Mouse (Mus musculus): ENCODE results near the gene Ms4a6b.
"Not testable (repeated sequence)": the region's sequence is repeated elsewhere in the genome, so short reads cannot be mapped to it uniquely, and the experiment has no call there.

Gene Ms4a6b

GRCm38 (mm10) chr19:11520146-11520545 lies 3.8 kb downstream of the Ms4a6b start:
- no peak for ATAC-seq (ENCODE audit: insufficient number of reproducible peaks, low FRiP score, low TSS enrichment)

- ATAC-seq (ENCODE audit: insufficient number of reproducible peaks, low FRiP score, low TSS enrichment), result no peak
Measured at GRCm38 (mm10) chr19:11533421-11533820, 17.1 kb downstream of the Ms4a6b start.

GRCm38 (mm10) chr19:11533888-11534445 lies 17.7 kb downstream of the Ms4a6b start:
- ATAC-seq (ENCODE audit: insufficient number of reproducible peaks, low FRiP score, low TSS enrichment), result no peak

- ATAC-seq (ENCODE audit: insufficient number of reproducible peaks, low FRiP score, low TSS enrichment), result no peak
Measured at GRCm38 (mm10) chr19:11536593-11536992, 20.3 kb downstream of the Ms4a6b start, which contains the start of gene Ms4a4d. Gene Ms4a4d (plus strand): TSS chr19:11536801.

DNA sequence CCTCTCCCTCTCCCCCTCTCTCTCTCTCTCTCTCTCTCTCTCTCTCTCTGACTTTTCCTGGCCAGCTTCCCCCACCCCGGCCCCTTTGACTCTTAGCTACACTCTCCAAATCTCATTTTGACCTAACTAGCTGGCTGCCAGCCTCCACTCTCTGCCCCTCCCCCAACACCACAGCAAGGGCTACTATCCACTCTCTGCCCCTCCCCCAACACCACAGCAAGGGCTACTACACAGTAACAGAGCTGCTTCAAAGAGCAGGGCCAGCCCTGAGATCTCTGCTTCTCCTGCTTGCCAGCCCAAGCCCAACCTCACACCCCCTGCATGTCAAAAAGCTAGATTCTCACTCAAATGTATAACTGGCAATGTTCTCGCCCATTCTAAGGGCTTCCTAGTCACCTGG lies 21.0 kb downstream of the Ms4a6b start:
- no peak for ATAC-seq (ENCODE audit: insufficient number of reproducible peaks, low FRiP score, low TSS enrichment)

GRCm38 (mm10) chr19:11540166-11540821 lies 24.0 kb downstream of the Ms4a6b start:
- not testable (repeated sequence) for ATAC-seq (ENCODE audit: insufficient number of reproducible peaks, low FRiP score, low TSS enrichment)

- not testable (repeated sequence) for ATAC-seq (ENCODE audit: insufficient number of reproducible peaks, low FRiP score, low TSS enrichment)
Measured at GRCm38 (mm10) chr19:11544383-11544782, 28.1 kb downstream of the Ms4a6b start.

DNA sequence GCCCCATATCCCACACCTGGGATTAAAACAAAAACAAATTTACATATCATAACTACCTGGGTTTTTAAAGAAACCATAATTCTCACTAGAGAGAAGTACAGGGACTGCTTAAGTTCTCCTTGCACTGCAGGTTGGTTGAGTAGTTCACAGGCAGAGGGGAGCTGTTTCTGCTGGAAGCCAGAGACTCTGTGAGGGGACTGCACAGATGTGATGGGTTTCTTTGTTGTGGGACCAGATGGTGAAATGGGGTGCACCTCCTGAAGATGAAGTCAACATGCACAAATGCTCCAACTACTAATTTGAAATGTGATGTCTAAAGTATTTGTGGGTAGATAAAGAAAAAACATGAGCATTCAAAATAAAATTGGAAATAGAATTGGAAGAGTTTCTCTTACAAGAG lies 31.6 kb downstream of the Ms4a6b start:
- no peak for ATAC-seq (ENCODE audit: insufficient number of reproducible peaks, low FRiP score, low TSS enrichment)

- ATAC-seq (ENCODE audit: insufficient number of reproducible peaks, low FRiP score, low TSS enrichment), result no peak
Measured at GRCm38 (mm10) chr19:11554726-11555125, 38.4 kb downstream of the Ms4a6b start.

DNA sequence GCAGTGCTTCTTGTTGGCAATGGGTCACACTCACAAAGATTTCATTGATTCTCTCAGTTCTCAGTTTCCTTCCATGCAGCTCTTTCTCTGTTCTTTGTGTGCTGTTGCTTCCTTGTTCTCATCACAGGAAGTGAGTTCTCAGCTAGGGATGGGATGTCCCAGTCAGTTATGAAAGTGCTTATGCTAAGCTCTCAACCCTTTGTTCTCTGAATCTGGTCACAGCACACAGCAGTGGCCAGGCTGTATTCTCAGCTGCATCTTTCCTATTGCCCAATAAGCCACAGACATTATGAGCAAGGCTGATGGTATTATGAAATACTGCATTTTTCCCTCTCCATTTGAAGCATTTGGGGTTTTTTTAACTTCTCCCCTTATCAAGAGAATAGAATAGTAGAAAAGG lies 43.2 kb downstream of the Ms4a6b start:
- not testable (repeated sequence) for ATAC-seq (ENCODE audit: insufficient number of reproducible peaks, low FRiP score, low TSS enrichment)

GRCm38 (mm10) chr19:11574965-11575364 lies 58.7 kb downstream of the Ms4a6b start:
- no peak for ATAC-seq (ENCODE audit: insufficient number of reproducible peaks, low FRiP score, low TSS enrichment)

All from cerebellum, adult (tissue).